Mouse (Mus musculus) heart, embryonic 10.5 days (tissue): ENCODE measurements around the gene Svopl. TPM values are rescaled to one million over a fixed set of nuclear protein-coding genes. Genes with fewer than 3 reads are reported as not detected.

ENCODE experiments used
- DNase-seq: peaks from one replicate; pipeline ENCODE4 v3.0.0-alpha.2; 2017; ENCODE audit warnings: low spot score
- H3K27ac ChIP-seq: fragments of 300-500 bp; sonication (generic); 2 replicates; pipeline ENCODE4 v1.5.1; 2016; ENCODE audit warnings: mild to moderate bottlenecking
- H3K27me3 ChIP-seq: fragments of 300-500 bp; sonication (generic); 2 replicates; pipeline ENCODE4 v1.6.1; 2016; ENCODE audit warnings: mild to moderate bottlenecking; ENCODE audit not compliant: poor library complexity, insufficient read depth, severe bottlenecking
- H3K36me3 ChIP-seq: fragments of 300-500 bp; sonication (generic); 2 replicates; pipeline ENCODE4 v1.6.1; 2016; ENCODE audit warnings: mild to moderate bottlenecking, moderate library complexity
- H3K4me1 ChIP-seq: fragments of 300-500 bp; sonication (generic); 2 replicates; pipeline ENCODE4 v1.6.1; 2016; ENCODE audit warnings: mild to moderate bottlenecking
- H3K4me3 ChIP-seq: fragments of 300-500 bp; sonication (generic); 2 replicates; pipeline ENCODE4 v1.5.1; 2016; ENCODE audit warnings: mild to moderate bottlenecking, moderate library complexity
- H3K9me3 ChIP-seq: fragments of 300-500 bp; sonication (generic); 2 replicates; pipeline ENCODE4 v1.6.1; 2016; ENCODE audit warnings: mild to moderate bottlenecking, moderate library complexity
- WGBS: fragments of 180-500 bp; shearing (Covaris S2); methylation state at CpG from one replicate; pipeline ENCODE4 v1.1.7; 2016; 5-methylcytosine and 5-hydroxymethylcytosine counted together
- polyA plus RNA-seq: library from polyadenylated mRNA; unstranded; fragments of >200 nt; fragmentation: Nextera tagmentation; extraction: Ambion mirVana; gene quantifications from 2 replicates; pipeline ENCODE4 v1.2.1, GENCODE M21; 2016

Svopl gene
- polyA plus RNA-seq, 1 experiment from 2014 or later = 0.55 TPM

GRCm38 (mm10) chr6:38021406-38021805 is 25.4 kb downstream of the Svopl start:
- no peaks in the 10 kb centered on the region for H3K27me3 ChIP-seq
- H3K9me3 ChIP-seq = no peaks in the 10 kb centered on the region
- H3K36me3 ChIP-seq = no peaks in the 10 kb centered on the region
- no peak overlapping the region for H3K27ac ChIP-seq
- H3K4me3 ChIP-seq = no peak overlapping the region
- DNase-seq = no peak
- WGBS = 84% methylated on average over 7 of the region's 7 CpGs
- 0 out of 2 replicates have a peak, but pooled peaks cover 2% of the 10 kb centered on the region for H3K4me1 ChIP-seq

GRCm38 (mm10) chr6:38012829-38013228 is 34.0 kb downstream of the Svopl start:
- H3K4me3 ChIP-seq = no peak overlapping the region
- 88% methylated on average over 2 of the region's 2 CpGs for WGBS
- H3K4me1 ChIP-seq = no peaks in the 10 kb centered on the region
- H3K27ac ChIP-seq = no peak overlapping the region
- no peaks in the 10 kb centered on the region for H3K9me3 ChIP-seq
- H3K27me3 ChIP-seq = no peaks in the 10 kb centered on the region
- no peaks in the 10 kb centered on the region for H3K36me3 ChIP-seq
- no peak for DNase-seq

- Histone ChIP-seq H3K4me3 (no peak overlapping the region), H3K27ac (no peak overlapping the region), H3K27me3 (no peaks in the 10 kb centered on the region), H3K4me1 (no peaks in the 10 kb centered on the region), H3K9me3 (no peaks in the 10 kb centered on the region), H3K36me3 (no peaks in the 10 kb centered on the region)
- WGBS = 10% methylated on average over 6 of the region's 6 CpGs
- DNase-seq = peak; percentile 78
Observed at GRCm38 (mm10) chr6:38007459-38007858, 39.3 kb downstream of the Svopl start.

- peaks cover 61% of the 10 kb centered on the region for H3K36me3 ChIP-seq
- H3K27me3 ChIP-seq = no peaks in the 10 kb centered on the region
- no peak overlapping the region for H3K27ac ChIP-seq
- DNase-seq = no peak
- H3K9me3 ChIP-seq = no peaks in the 10 kb centered on the region
- no peaks in the 10 kb centered on the region for H3K4me1 ChIP-seq
- WGBS = 88% methylated on average over 4 of the region's 4 CpGs
- no peak overlapping the region for H3K4me3 ChIP-seq
Observed at GRCm38 (mm10) chr6:37967386-37967785, 79.4 kb downstream of the Svopl start.

GRCm38 (mm10) chr6:37951306-37951705 is 95.5 kb downstream of the Svopl start:
- Histone ChIP-seq H3K27ac (no peak overlapping the region), H3K9me3 (no peaks in the 10 kb centered on the region), H3K4me3 (no peak overlapping the region), H3K4me1 (no peaks in the 10 kb centered on the region), H3K27me3 (no peaks in the 10 kb centered on the region), H3K36me3 (peaks cover 66% of the 10 kb centered on the region)
- 89% methylated on average over 6 of the region's 6 CpGs for WGBS
- no peak for DNase-seq

- WGBS = 63% methylated on average over 6 of the region's 6 CpGs
- Histone ChIP-seq H3K27ac (no peak overlapping the region), H3K4me1 (peaks cover 7% of the 10 kb centered on the region), H3K9me3 (no peaks in the 10 kb centered on the region), H3K27me3 (no peaks in the 10 kb centered on the region), H3K36me3 (peaks cover 39% of the 10 kb centered on the region), H3K4me3 (no peak overlapping the region)
- no peak for DNase-seq
Observed at GRCm38 (mm10) chr6:37936498-37936897, 110.3 kb downstream of the Svopl start.

Other genes starting within 250 kb of the Svopl start
- 10.2 and 15.4 TPM in 2 replicates for gene Trim24, start 176.2 kb downstream of the Svopl start, polyA plus RNA-seq
- not detected in 2 replicates for gene Tmem213, start 62.3 kb upstream of the Svopl start, polyA plus RNA-seq
- gene Atp6v0a4, start 77.6 kb upstream of the Svopl start, polyA plus RNA-seq = not detected in 2 replicates
- gene D630045J12Rik, start 207.0 kb upstream of the Svopl start, polyA plus RNA-seq = 2.2 and 5.0 TPM in 2 replicates